Mouse (Mus musculus): ENCODE results near the gene Ces2b. TPM values are rescaled to one million over a fixed set of nuclear protein-coding genes. Genes with fewer than 3 reads are reported as not detected.

Ces2b gene
- polyA plus RNA-seq, 1 experiment = 0.81 TPM

- Histone ChIP-seq H3K4me1 (ENCODE audit: control insufficient read depth, insufficient read depth, insufficient read length, low read length) (peaks cover 21% of the 10 kb centered on the region; the same call in 1 of the 2 replicates), H3K27ac (ENCODE audit: insufficient read depth, low read depth, low read length) (peak overlapping the region; percentile 95), H3K36me3 (ENCODE audit: control insufficient read depth, insufficient read depth, low read length) (no peaks in the 10 kb centered on the region), H3K27me3 (ENCODE audit: control insufficient read depth, insufficient read depth, low read length) (no peaks in the 10 kb centered on the region; the same call in 1 of the 2 replicates), H3K4me3 (ENCODE audit: low read depth, low read length) (no peak overlapping the region)
- WGBS = 29% methylated on average over 7 of the region's 7 CpGs
- no peak for TF ChIP-seq CTCF (IDR thresholded peaks at IDR 0.05; ENCODE audit: extremely low read depth, insufficient read length, insufficient replicate concordance, low read depth, low read length)
- 0 out of 2 replicates have a peak, but pooled peaks have one; percentile 22 for TF ChIP-seq POLR2A (IDR thresholded peaks at IDR 0.05; ENCODE audit: low read depth, low read length)
Measured at GRCm38 (mm10) chr8:104808542-104809413, 22.6 kb upstream of the Ces2b start.

DNA sequence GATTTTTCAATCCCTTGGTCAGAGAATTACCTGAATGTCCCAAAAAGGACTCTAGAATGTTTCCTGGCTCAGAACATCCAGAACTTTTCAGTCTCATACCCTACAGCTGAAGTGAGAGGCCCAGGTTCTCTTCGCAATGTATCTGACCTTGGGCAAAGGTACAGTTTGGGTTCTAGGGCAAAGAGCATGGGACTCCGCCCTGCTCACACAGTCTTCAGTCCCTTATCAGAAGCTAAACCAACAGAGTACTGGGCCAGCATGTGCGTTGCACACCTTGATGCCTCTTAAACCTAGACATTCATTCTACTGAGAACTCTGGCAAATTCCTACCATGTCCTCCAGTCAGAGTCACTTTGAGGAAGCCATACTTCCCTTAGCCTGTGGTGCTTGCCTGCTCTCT lies 21.9 kb upstream of the Ces2b start:
- WGBS = 24% methylated on average over 3 of the region's 3 CpGs
- Histone ChIP-seq H3K27me3 (ENCODE audit: control insufficient read depth, insufficient read depth, low read length) (no peaks in the 10 kb centered on the region; the same call in 1 of the 2 replicates), H3K36me3 (ENCODE audit: control insufficient read depth, insufficient read depth, low read length) (no peaks in the 10 kb centered on the region), H3K4me3 (ENCODE audit: low read depth, low read length) (no peak overlapping the region), H3K4me1 (ENCODE audit: control insufficient read depth, insufficient read depth, insufficient read length, low read length) (peaks cover 21% of the 10 kb centered on the region; the same call in 1 of the 2 replicates), H3K27ac (ENCODE audit: insufficient read depth, low read depth, low read length) (peak overlapping the region; percentile 95)
- TF ChIP-seq POLR2A (IDR thresholded peaks at IDR 0.05; ENCODE audit: low read depth, low read length) (no peak), CTCF (IDR thresholded peaks at IDR 0.05; ENCODE audit: extremely low read depth, insufficient read length, insufficient replicate concordance, low read depth, low read length) (no peak)

DNA sequence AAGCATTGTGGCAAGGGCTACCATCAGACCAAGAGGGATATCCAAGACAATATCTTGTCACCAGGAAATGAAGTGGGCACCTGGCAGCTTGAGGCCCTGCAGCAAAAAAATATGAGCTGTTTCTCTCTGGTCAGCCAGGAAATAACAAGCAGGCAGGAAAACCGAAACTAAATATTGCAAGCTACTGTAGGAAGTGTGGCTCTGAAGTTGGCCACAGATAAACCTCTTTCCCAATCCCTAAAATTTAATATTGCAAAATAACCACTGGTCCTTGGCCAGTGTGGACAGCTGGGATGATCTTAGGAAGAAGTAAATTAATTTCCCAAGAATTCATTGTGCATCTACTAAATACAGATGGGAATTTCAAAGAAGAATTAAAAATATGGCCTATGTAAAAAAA lies 4.5 kb upstream of the Ces2b start:
- Histone ChIP-seq H3K27me3 (ENCODE audit: control insufficient read depth, insufficient read depth, low read length) (no peaks in the 10 kb centered on the region), H3K27ac (ENCODE audit: insufficient read depth, low read depth, low read length) (no peak overlapping the region), H3K36me3 (ENCODE audit: control insufficient read depth, insufficient read depth, low read length) (no peaks in the 10 kb centered on the region), H3K4me3 (ENCODE audit: low read depth, low read length) (no peak overlapping the region), H3K4me1 (ENCODE audit: control insufficient read depth, insufficient read depth, insufficient read length, low read length) (peaks cover 7% of the 10 kb centered on the region; the same call in 1 of the 2 replicates)
- TF ChIP-seq POLR2A (IDR thresholded peaks at IDR 0.05; ENCODE audit: low read depth, low read length) = no peak
- TF ChIP-seq CTCF (IDR thresholded peaks at IDR 0.05; ENCODE audit: extremely low read depth, insufficient read length, insufficient replicate concordance, low read depth, low read length) = no peak
- 45% methylated on average over 1 of the region's 1 CpGs for WGBS

GRCm38 (mm10) chr8:104828221-104828620 lies 3.2 kb upstream of the Ces2b start:
- Histone ChIP-seq H3K4me1 (ENCODE audit: control insufficient read depth, insufficient read depth, insufficient read length, low read length) (peaks cover 7% of the 10 kb centered on the region; the same call in 1 of the 2 replicates), H3K4me3 (ENCODE audit: low read depth, low read length) (no peak overlapping the region), H3K27ac (ENCODE audit: insufficient read depth, low read depth, low read length) (no peak overlapping the region), H3K36me3 (ENCODE audit: control insufficient read depth, insufficient read depth, low read length) (no peaks in the 10 kb centered on the region), H3K27me3 (ENCODE audit: control insufficient read depth, insufficient read depth, low read length) (no peaks in the 10 kb centered on the region)
- TF ChIP-seq POLR2A (IDR thresholded peaks at IDR 0.05; ENCODE audit: low read depth, low read length) = no peak
- TF ChIP-seq CTCF (IDR thresholded peaks at IDR 0.05; ENCODE audit: extremely low read depth, insufficient read length, insufficient replicate concordance, low read depth, low read length) = no peak
- WGBS = 59% methylated on average over 3 of the region's 3 CpGs

DNA sequence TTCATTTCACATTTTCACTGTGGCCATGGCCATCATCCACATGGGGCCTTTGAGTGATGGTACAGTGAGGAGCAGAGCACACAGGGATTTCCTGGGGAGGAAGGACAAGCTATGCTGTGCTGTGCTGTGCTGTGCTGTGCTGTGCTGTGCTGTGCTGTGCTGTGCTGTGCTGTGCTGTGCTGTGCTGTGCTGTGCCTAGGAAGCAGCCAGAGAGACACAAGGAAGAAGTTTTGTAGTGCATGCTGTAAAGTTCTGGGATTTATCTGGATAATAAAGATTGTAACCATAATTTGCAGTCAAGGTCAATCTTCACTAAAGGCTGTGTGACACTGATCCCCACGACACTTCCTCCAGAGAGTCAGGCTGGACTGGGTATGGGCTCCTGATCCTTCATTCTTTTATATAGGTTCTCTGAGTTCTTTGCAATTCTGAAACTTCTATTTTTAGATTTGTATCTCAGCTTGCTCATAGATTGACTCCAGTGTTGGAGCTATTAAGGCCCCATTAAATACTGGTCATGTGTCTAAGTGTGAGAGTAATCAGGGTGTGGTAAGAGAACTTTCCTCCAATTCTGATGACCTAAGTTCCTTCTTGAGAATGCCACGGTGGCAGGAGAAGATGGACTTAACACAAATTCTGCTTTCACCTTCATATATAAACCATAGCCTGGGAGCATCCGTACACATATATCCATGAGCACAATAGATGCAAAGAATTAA lies 10.1 kb downstream of the Ces2b start:
- TF ChIP-seq POLR2A (IDR thresholded peaks at IDR 0.05; ENCODE audit: low read depth, low read length) (no peak), CTCF (IDR thresholded peaks at IDR 0.05; ENCODE audit: extremely low read depth, insufficient read length, insufficient replicate concordance, low read depth, low read length) (no peak)
- no peaks in the 10 kb centered on the region for H3K36me3 ChIP-seq (ENCODE audit: control insufficient read depth, insufficient read depth, low read length)
- peak overlapping the region; percentile 86 for H3K27ac ChIP-seq (ENCODE audit: insufficient read depth, low read depth, low read length)
- H3K27me3 ChIP-seq (ENCODE audit: control insufficient read depth, insufficient read depth, low read length) = no peaks in the 10 kb centered on the region
- 34% methylated on average over 3 of the region's 3 CpGs for WGBS
- peaks cover 12% of the 10 kb centered on the region for H3K4me1 ChIP-seq (ENCODE audit: control insufficient read depth, insufficient read depth, insufficient read length, low read length)
- H3K4me3 ChIP-seq (ENCODE audit: low read depth, low read length) = no peak overlapping the region

DNA sequence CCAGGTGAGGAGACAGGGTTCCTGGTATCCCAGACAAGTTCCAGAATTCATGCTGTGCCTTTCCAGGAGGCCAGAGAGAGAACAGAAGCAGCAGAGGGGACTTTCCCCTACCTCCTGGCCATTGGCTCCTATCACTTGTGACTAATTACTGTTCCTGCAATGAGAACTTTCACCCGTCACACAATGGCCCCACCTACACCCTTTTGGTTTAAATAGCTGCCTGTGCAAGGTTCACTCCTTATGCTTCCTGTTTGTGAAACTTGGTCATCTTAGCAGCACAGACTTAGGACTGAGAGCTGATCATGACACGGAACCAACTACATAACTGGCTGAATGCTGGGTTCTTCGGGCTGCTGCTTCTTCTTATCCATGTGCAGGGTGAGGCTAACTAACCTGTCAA lies 15.5 kb downstream of the Ces2b start, which contains the start of gene Ces2c:
Gene Ces2c (plus strand): TSS at position 238 of the 400 bp plus-strand sequence.
- Histone ChIP-seq H3K4me3 (ENCODE audit: low read depth, low read length) (peak within 1 kb of the TSS; percentile 38), H3K4me1 (ENCODE audit: control insufficient read depth, insufficient read depth, insufficient read length, low read length) (peaks cover 9% of the 10 kb centered on the region; the same call in 1 of the 2 replicates), H3K27ac (ENCODE audit: insufficient read depth, low read depth, low read length) (peak within 1 kb of the TSS; percentile 99), H3K27me3 (ENCODE audit: control insufficient read depth, insufficient read depth, low read length) (no peaks in the 10 kb centered on the region), H3K36me3 (ENCODE audit: control insufficient read depth, insufficient read depth, low read length) (no peaks in the 10 kb centered on the region; the same call in 1 of the 2 replicates)
- TF ChIP-seq CTCF (IDR thresholded peaks at IDR 0.05; ENCODE audit: extremely low read depth, insufficient read length, insufficient replicate concordance, low read depth, low read length) (no peak), POLR2A (IDR thresholded peaks at IDR 0.05; ENCODE audit: low read depth, low read length) (no peak)
- WGBS = 23% methylated on average over 3 of the region's 3 CpGs

All from small intestine, adult 2 months (tissue).